Mouse (Mus musculus): ENCODE data around the gene Osbpl10.
A peak's percentile ranks its signal among the peaks of the same experiment; 100 is the strongest.

Gene Osbpl10

GRCm38 (mm10) chr9:115088295-115088993 is 110.1 kb downstream of the Osbpl10 start:
- DNase-seq (ENCODE audit: low spot score in 2 of 2), result peak in 1 of 2 experiments; percentile 62

GRCm38 (mm10) chr9:115089644-115090043 is 111.3 kb downstream of the Osbpl10 start:
- DNase-seq (ENCODE audit: low spot score in 2 of 2), result no peak

GRCm38 (mm10) chr9:115096481-115096880 is 118.1 kb downstream of the Osbpl10 start:
- DNase-seq (ENCODE audit: low spot score in 2 of 2), result no peak

GRCm38 (mm10) chr9:115097340-115097739 is 119.0 kb downstream of the Osbpl10 start:
- no peak for DNase-seq (ENCODE audit: low spot score in 2 of 2)

DNA sequence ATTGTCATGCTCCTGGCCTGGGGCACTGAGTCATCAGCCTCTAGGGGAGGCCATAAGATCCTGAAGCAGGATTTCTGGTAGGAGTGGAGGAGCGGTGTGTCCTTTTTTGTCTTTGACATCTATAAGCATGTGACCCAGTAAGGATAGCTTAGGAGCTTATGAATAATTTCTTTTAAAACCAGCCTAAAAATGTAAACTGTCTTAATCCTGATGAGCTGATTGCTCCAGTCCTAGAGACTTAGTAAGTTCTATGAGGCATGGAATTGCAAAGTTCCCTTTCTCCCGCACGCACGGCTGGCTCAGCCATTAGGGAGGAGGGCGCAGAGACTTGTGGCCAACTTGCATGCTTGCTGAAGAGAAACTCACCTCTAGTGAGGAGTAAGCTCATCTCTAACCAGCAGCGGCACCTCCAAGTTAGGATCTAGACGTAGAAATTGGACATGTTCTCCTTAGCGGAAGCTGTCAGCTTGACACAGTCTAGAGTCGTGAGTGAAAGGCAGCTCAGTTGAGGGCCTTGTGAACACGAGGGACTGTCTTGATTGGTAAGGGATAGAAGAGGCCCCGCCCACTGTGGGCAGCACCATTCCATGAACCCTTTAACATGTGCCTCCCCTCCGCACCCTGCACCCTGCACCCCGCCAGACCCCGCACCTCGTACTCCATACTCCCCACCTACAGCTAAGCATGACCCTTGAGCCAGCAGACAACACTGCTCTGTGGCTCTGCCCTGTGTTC is 122.0 kb downstream of the Osbpl10 start:
- DNase-seq (ENCODE audit: low spot score in 2 of 2), result no peak

DNA sequence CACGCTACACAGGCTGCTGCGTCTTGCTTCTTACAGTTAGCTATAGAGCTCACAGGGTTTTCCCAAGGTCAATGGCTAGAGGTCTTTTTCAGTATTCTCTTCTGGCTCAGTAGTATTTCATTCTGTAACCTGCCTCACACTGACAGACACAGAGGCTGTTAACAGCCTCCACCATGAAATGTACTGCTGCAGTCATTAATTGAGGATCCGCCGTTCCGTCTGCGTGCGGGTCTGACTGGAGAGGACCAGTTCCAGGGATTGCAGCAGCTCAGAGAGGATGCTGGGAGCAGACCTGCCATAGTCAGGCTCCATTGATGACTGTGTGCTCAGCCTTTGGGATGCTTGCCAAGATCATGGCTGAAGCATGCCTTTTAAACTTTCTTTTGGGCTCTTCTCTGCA is 129.1 kb downstream of the Osbpl10 start:
- DNase-seq (ENCODE audit: low spot score in 2 of 2), result no peak

DNA sequence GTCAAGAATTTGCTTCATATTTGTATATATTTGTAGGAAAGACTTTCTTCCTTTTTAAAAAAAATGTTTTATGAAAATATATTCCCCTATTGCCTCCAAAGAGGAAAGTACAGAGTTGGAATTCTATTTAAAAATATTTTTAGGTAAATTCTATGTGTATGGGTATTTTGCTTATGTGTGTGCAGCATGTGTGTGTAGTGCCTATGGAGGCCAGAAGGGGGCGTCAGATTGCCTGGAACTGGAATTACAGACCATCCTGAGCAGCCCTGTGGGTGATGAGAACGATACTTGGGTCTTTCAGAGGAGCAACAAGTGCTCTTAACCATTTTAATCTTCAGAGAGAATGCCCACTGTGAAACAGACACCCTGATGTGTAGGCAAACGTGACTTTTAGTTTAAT is 132.3 kb downstream of the Osbpl10 start:
- no peak for DNase-seq (ENCODE audit: low spot score in 2 of 2)

- no peak for DNase-seq (ENCODE audit: low spot score in 2 of 2)
These were observed 138.9 kb downstream of the Osbpl10 start for GRCm38 (mm10) chr9:115117314-115117713.

GRCm38 (mm10) chr9:115120276-115120675 is 141.9 kb downstream of the Osbpl10 start:
- DNase-seq (ENCODE audit: low spot score in 2 of 2), result no peak

- peak; percentile 39 to 66 for DNase-seq (ENCODE audit: low spot score in 2 of 2)
These were observed 142.4 kb downstream of the Osbpl10 start for GRCm38 (mm10) chr9:115120678-115121224.

DNA sequence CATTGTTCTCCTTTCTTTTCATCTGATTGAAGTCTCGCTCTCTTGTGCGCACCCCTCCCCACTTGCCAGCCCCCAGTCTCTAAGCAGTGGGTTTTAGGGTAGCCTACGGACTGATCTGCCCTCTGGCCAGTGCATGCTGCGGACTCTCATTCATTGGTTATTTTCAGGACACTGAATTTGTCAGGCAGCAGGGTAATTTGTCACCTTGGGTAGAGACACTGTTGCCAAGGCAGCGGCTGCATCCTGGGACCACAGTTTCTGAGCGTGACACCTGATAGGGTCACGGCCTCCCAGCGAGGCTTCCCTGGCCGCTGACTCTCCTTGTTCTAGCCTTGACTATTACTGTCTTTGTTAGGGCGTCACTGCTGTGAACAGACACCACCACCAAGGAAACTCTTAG is 149.0 kb downstream of the Osbpl10 start:
- no peak for DNase-seq (ENCODE audit: low spot score in 2 of 2)

- DNase-seq (ENCODE audit: low spot score in 2 of 2), result no peak
These were observed 155.6 kb downstream of the Osbpl10 start for GRCm38 (mm10) chr9:115133926-115134325.

- no peak for DNase-seq (ENCODE audit: low spot score in 2 of 2)
These were observed 156.4 kb downstream of the Osbpl10 start for GRCm38 (mm10) chr9:115134736-115135135.

GRCm38 (mm10) chr9:115135352-115135751 is 157.0 kb downstream of the Osbpl10 start:
- no peak for DNase-seq (ENCODE audit: low spot score in 2 of 2)

GRCm38 (mm10) chr9:115137858-115138257 is 159.5 kb downstream of the Osbpl10 start:
- DNase-seq (ENCODE audit: low spot score in 2 of 2), result no peak

GRCm38 (mm10) chr9:115139597-115140332 is 161.4 kb downstream of the Osbpl10 start:
- no peak for DNase-seq (ENCODE audit: low spot score in 2 of 2)

- DNase-seq (ENCODE audit: low spot score in 2 of 2), result no peak
These were observed 168.8 kb downstream of the Osbpl10 start for GRCm38 (mm10) chr9:115147141-115147540.

- no peak for DNase-seq (ENCODE audit: low spot score in 2 of 2)
These were observed 169.4 kb downstream of the Osbpl10 start for GRCm38 (mm10) chr9:115147586-115148355.

GRCm38 (mm10) chr9:115149011-115149756 is 170.8 kb downstream of the Osbpl10 start:
- DNase-seq (ENCODE audit: low spot score in 2 of 2), result no peak

DNA sequence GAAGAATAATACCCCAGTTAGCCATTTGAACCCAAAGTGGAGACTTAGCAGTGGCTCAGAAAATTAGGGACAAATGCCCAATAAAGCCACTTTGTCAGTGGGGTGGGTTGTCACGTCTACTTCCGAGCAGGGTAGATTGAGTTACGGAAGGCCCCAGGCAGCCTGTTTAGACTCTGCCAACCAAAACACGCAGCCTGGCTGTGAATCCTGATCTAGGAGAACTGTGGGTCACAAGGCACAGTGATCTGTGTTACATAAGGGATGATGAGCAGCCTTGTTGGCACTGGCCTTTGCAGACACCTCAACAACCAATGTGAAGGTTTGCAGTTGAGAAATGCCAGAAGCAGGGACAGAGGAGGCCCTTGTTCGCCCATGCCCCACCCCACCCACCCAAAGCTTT is 183.2 kb downstream of the Osbpl10 start:
- no peak for DNase-seq (ENCODE audit: low spot score in 2 of 2)

DNA sequence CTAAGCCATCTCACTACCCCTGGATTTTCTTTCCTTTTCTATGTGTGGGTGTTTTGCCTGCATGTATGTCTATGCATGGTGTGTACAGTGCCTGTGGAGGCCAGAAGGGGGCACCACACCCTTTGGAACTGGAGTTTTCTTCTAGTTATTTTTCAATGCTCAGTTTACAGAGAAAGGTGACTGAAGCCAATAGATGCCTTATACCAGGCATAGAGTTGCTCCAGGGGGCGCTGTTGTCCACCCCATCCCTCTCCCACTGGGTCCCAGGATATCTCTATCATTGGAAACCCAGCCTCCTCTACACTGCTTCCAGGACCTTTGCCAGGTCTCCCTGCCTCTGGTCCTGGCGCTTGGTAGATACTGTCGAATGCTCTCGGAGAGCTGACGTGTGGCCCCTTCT is 184.7 kb downstream of the Osbpl10 start:
- peak; percentile 68 to 73 for DNase-seq (ENCODE audit: low spot score in 2 of 2)
